Mouse (Mus musculus): ENCODE data around the gene Ttc4.

DNA sequence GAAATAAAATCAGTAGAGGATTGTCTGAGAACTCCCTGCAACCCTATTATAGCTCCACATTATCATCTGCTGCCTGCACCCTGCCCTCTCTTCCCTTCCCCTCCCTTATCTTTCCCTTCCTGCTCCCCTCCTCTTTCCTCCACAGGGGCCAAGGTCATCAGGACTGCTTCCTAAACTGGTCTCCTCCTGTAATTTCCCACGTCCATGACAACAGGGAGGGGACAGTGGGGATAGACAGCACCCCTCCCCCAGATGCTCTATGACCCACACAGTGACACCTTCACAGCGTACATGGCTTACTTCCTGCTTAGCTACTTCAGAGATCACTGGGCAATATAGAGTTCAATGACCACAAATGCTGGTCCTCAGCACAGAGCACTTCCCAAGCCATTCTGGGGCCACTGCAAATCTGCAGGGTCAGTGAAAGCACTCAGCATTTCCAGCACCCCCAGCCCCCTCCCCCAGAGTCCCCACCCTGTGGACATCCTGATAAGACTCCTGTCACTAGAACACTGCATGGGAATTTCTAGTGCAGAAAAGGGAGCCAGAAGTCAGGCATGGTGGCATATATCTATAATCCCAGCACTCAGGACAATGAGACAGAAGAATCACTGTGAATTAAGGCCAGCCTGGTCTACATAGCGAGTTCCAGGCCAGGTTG lies 10.0 kb upstream of the Ttc4 start:
- TF ChIP-seq CTCF (IDR thresholded peaks at IDR 0.05; ENCODE audit: borderline replicate concordance, control insufficient read depth, extremely low read depth, insufficient read depth, low read length, poor library complexity) (no peak), POLR2A (IDR thresholded peaks at IDR 0.05; ENCODE audit: control insufficient read depth, extremely low read depth, insufficient read depth, low read length, poor library complexity) (no peak)

Measured in thymus, adult 2 months (tissue).